Mouse (Mus musculus) midbrain, embryonic 13.5 days (tissue): ENCODE measurements around the gene Vmn2r22. TPM values are rescaled to one million over a fixed set of nuclear protein-coding genes. Genes with fewer than 3 reads are reported as not detected.
A peak's percentile ranks its signal among the peaks of the same experiment; 100 is the strongest.
"Not testable (repeated sequence)": the region's sequence is repeated elsewhere in the genome, so short reads cannot be mapped to it uniquely, and the experiment has no call there.

Experiments
- ATAC-seq: fragments of 200-750 bp; cut with Nextera tagmentation; 2 replicates; pipeline ENCODE4 v1.8.0; 2017; ENCODE audit warnings: mild to moderate bottlenecking, moderate TSS enrichment, moderate library complexity
- H3K27ac ChIP-seq: fragments of 300-500 bp; sonication (generic); 2 replicates; pipeline ENCODE4 v1.5.1; 2015; ENCODE audit warnings: inconsistent platforms, mild to moderate bottlenecking, moderate library complexity
- H3K27me3 ChIP-seq: fragments of 300-500 bp; sonication (generic); 2 replicates; pipeline ENCODE4 v1.6.1; 2015; ENCODE audit warnings: mild to moderate bottlenecking, inconsistent platforms
- H3K36me3 ChIP-seq: fragments of 300-500 bp; sonication (generic); 2 replicates; pipeline ENCODE4 v1.6.1; 2015; ENCODE audit warnings: mild to moderate bottlenecking, inconsistent platforms
- H3K4me1 ChIP-seq: fragments of 300-500 bp; sonication (generic); replicated peaks from 2 replicates; pipeline ENCODE4 v1.6.1; 2015; ENCODE audit warnings: inconsistent platforms
- H3K4me2 ChIP-seq: fragments of 300-500 bp; sonication (generic); replicated peaks from 2 replicates; pipeline ENCODE4 v1.6.1; 2015; ENCODE audit warnings: moderate library complexity, mild to moderate bottlenecking, inconsistent platforms
- H3K4me3 ChIP-seq: fragments of 300-500 bp; sonication (generic); replicated peaks from 2 replicates; pipeline ENCODE4 v1.5.1; 2015; ENCODE audit warnings: mild to moderate bottlenecking, inconsistent platforms
- H3K9ac ChIP-seq: fragments of 300-500 bp; sonication (generic); replicated peaks from 2 replicates; pipeline ENCODE4 v1.6.1; 2015; ENCODE audit warnings: mild to moderate bottlenecking, inconsistent platforms
- H3K9me3 ChIP-seq: fragments of 300-500 bp; sonication (generic); 2 replicates; pipeline ENCODE4 v1.6.1; 2016; ENCODE audit warnings: mild to moderate bottlenecking, inconsistent platforms
- WGBS: fragments of 180-500 bp; shearing (Covaris S2); methylation state at CpG from one replicate; pipeline ENCODE4 v1.1.7; 2015; 5-methylcytosine and 5-hydroxymethylcytosine counted together
- polyA plus RNA-seq: library from polyadenylated mRNA; unstranded; fragments of >200 nt; fragmentation: Nextera tagmentation; extraction: Ambion mirVana; gene quantifications from 2 replicates; pipeline ENCODE4 v1.2.1, GENCODE M21; 2015

Vmn2r22 gene
- not detected in 2 replicates for polyA plus RNA-seq

- ATAC-seq, result not testable (repeated sequence)
Observed at GRCm38 (mm10) chr6:123650625-123651024, at the start of gene Vmn2r22. Gene Vmn2r22 (minus strand): TSS chr6:123650725.

GRCm38 (mm10) chr6:123697213-123697612, 46.7 kb upstream of the Vmn2r22 start:
- Histone ChIP-seq H3K36me3 (no peaks in the 10 kb centered on the region), H3K27me3 (no peaks in the 10 kb centered on the region), H3K27ac (no peak overlapping the region), H3K9ac (no peak overlapping the region), H3K9me3 (no peaks in the 10 kb centered on the region), H3K4me2 (no peak overlapping the region), H3K4me1 (peaks cover 7% of the 10 kb centered on the region; the same call in 1 of the 2 replicates), H3K4me3 (no peak overlapping the region)
- ATAC-seq, result peak; percentile 48; the same call in 1 of the 2 replicates

More at GRCm38 (mm10) chr6:123650625-123651024, at the start of gene Vmn2r22:
- not testable (repeated sequence) for H3K4me1 ChIP-seq, H3K9ac ChIP-seq, H3K27me3 ChIP-seq, H3K4me3 ChIP-seq, H3K9me3 ChIP-seq, H3K36me3 ChIP-seq, H3K27ac ChIP-seq, H3K4me2 ChIP-seq
- 77% methylated on average over 3 of the region's 3 CpGs for WGBS

DNA sequence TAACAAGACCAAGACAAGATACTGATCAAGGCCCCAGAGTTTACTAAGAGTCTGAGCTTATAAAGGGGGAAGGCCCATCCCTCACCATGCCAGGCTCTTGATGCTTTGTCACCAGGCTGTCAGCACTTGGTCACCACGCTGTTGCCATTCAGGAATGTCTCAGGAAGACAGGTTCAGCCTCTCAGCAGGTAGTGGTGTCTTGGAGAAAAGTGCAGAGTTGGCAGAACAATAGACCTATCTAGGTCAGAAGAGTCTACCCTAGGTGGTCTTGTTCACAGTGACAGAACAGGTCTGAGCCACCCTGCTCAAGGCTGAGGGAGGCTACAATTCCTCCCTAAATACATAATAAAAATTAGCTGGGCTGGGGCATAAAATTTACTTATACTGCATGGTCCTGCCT, 46.1 kb upstream of the Vmn2r22 start:
- H3K4me2 ChIP-seq, ATAC-seq, H3K27ac ChIP-seq, H3K4me1 ChIP-seq, H3K4me3 ChIP-seq, H3K36me3 ChIP-seq, H3K9me3 ChIP-seq, H3K27me3 ChIP-seq, H3K9ac ChIP-seq: not testable (repeated sequence)
- 28% methylated on average over 1 of the region's 1 CpGs for WGBS

GRCm38 (mm10) chr6:123657040-123657439, 6.5 kb upstream of the Vmn2r22 start:
- no peak overlapping the region for H3K4me3 ChIP-seq
- no peak overlapping the region for H3K27ac ChIP-seq
- no peaks in the 10 kb centered on the region for H3K4me1 ChIP-seq
- no peaks in the 10 kb centered on the region for H3K36me3 ChIP-seq
- no peak for ATAC-seq
- H3K4me2 ChIP-seq, result no peak overlapping the region
- WGBS, result 58% methylated on average over 6 of the region's 6 CpGs
- H3K9ac ChIP-seq, result no peak overlapping the region
- H3K27me3 ChIP-seq, result no peaks in the 10 kb centered on the region
- H3K9me3 ChIP-seq, result no peaks in the 10 kb centered on the region

- not testable (repeated sequence) for H3K4me3 ChIP-seq, H3K4me2 ChIP-seq, H3K27me3 ChIP-seq, ATAC-seq, H3K36me3 ChIP-seq, H3K9ac ChIP-seq, H3K27ac ChIP-seq, H3K4me1 ChIP-seq, H3K9me3 ChIP-seq
- 83% methylated on average over 4 of the region's 4 CpGs for WGBS
Observed at GRCm38 (mm10) chr6:123639394-123639793, 11.1 kb downstream of the Vmn2r22 start.

DNA sequence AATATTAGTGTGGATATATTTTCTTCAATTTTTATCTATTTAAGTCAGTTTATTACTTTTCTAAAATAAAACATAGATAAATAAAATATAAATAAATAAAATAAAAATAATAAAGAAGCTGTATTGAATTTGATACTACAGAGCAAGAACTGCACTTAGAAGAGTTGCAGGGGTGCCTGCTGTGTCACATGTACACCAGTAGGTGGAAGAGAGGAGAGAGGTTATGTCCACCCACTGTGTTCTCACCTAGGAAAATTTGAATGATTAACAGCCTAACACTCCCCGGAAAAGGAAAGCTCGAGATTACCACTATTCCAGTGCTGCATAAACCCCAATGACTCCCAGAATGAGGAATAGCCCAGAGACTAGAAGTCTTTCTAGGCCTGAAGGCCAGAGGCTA, 26.7 kb downstream of the Vmn2r22 start:
- not testable (repeated sequence) for H3K27me3 ChIP-seq, H3K4me2 ChIP-seq, H3K4me1 ChIP-seq, H3K36me3 ChIP-seq, H3K9ac ChIP-seq, H3K9me3 ChIP-seq, H3K27ac ChIP-seq, ATAC-seq, H3K4me3 ChIP-seq
- WGBS, result no CpG with 5 or more reads among the region's 2 CpGs

GRCm38 (mm10) chr6:123588368-123588767, 62.2 kb downstream of the Vmn2r22 start:
- H3K4me2 ChIP-seq, H3K27ac ChIP-seq, H3K9ac ChIP-seq, H3K4me3 ChIP-seq, H3K9me3 ChIP-seq, H3K36me3 ChIP-seq, ATAC-seq, H3K27me3 ChIP-seq, H3K4me1 ChIP-seq: not testable (repeated sequence)
- WGBS, result no CpG with 5 or more reads among the region's 5 CpGs

GRCm38 (mm10) chr6:123587796-123588328, 62.7 kb downstream of the Vmn2r22 start:
- not testable (repeated sequence) for H3K4me2 ChIP-seq, ATAC-seq, H3K4me1 ChIP-seq, H3K27me3 ChIP-seq, H3K9ac ChIP-seq, H3K4me3 ChIP-seq, H3K27ac ChIP-seq, H3K9me3 ChIP-seq, H3K36me3 ChIP-seq
- no CpG with 5 or more reads among the region's 2 CpGs for WGBS

GRCm38 (mm10) chr6:123583988-123584387, 66.5 kb downstream of the Vmn2r22 start:
- not testable (repeated sequence) for H3K4me1 ChIP-seq
- WGBS, result no CpG with 5 or more reads among the region's 1 CpGs

DNA sequence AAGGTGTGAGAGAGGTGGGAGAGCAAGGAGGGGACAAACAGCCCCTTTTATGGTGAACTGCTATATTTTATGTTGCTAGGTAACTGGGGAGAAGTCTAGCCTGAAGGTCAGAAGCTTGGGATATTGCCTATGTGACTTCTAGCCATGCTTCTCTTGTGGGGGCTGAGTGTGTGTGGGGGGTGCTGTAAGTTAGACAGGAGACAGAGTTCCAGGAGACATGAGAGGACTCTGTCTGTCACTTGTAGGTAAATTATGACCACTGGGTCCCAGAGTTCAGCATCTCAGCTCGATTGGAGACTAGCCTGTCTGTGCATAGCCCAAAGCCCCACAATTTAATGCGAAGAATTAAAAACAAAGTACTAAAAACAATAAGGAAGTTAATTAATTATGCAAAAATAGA, 75.8 kb downstream of the Vmn2r22 start:
- not testable (repeated sequence) for H3K27me3 ChIP-seq, ATAC-seq, H3K9me3 ChIP-seq, H3K4me3 ChIP-seq, H3K36me3 ChIP-seq, H3K4me2 ChIP-seq, H3K27ac ChIP-seq, H3K9ac ChIP-seq, H3K4me1 ChIP-seq
- no CpG with 5 or more reads among the region's 2 CpGs for WGBS

More at GRCm38 (mm10) chr6:123583988-123584387, 66.5 kb downstream of the Vmn2r22 start:
- not testable (repeated sequence) for H3K36me3 ChIP-seq, H3K27ac ChIP-seq, ATAC-seq, H3K4me3 ChIP-seq, H3K9me3 ChIP-seq, H3K9ac ChIP-seq, H3K27me3 ChIP-seq, H3K4me2 ChIP-seq

Other genes with a start within 250 kb of the Vmn2r22 start
- gene Vmn2r20, start 232.6 kb downstream of the Vmn2r22 start, polyA plus RNA-seq, result not detected in 2 replicates
- gene Vmn2r21, start 117.3 kb downstream of the Vmn2r22 start, polyA plus RNA-seq, result not detected in 2 replicates
- gene Vmn2r23, start 51.9 kb upstream of the Vmn2r22 start, polyA plus RNA-seq, result not detected in 2 replicates
- gene Vmn2r24, start 128.2 kb upstream of the Vmn2r22 start, polyA plus RNA-seq, result not detected in 2 replicates
- gene Vmn2r25, start 202.7 kb upstream of the Vmn2r22 start, polyA plus RNA-seq, result not detected in 2 replicates